Mouse (Mus musculus): ENCODE data around the gene Olfr130. TPM values are rescaled to one million over a fixed set of nuclear protein-coding genes. Genes with fewer than 3 reads are reported as not detected.

The Olfr130 gene
- polyA plus RNA-seq (2016; fragmentation: Nextera tagmentation; extraction: Ambion mirVana), result not detected in 2 replicates

DNA sequence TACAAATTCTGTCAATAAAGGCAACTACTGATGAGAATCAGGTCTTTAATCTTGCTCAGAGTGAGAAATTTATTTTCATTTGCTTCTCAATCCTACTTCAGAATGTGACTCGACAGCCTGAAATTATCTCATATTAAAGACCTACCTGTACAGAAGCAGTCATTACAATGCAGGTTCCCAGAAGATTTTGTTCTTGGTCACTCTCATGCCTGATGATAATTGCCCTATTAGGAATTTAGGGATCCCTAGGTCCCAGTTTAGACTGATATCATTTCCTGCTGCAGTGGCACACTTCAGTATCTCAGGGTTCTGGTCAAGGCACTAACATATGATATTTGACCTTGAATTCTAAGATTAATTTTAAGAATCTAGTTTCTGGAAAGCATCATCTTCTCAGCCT is at the start of gene Olfr130:
TSS of gene Olfr130 (plus strand) at position 301 of the 400 bp plus-strand sequence.
- Histone ChIP-seq H3K27me3 (no peaks in the 10 kb centered on the region), H3K4me1 (no peaks in the 10 kb centered on the region), H3K9me3 (replicated peaks) (no peaks in the 10 kb centered on the region), H3K27ac (no peak within 1 kb of the TSS), H3K36me3 (no peaks in the 10 kb centered on the region), H3K4me3 (no peak within 1 kb of the TSS), H3K9ac (no peak within 1 kb of the TSS), H3K4me2 (replicated peaks) (no peak within 1 kb of the TSS)
- no peak for ATAC-seq (ENCODE audit: low FRiP score)
- WGBS, result 87% methylated on average over 1 of the region's 1 CpGs

DNA sequence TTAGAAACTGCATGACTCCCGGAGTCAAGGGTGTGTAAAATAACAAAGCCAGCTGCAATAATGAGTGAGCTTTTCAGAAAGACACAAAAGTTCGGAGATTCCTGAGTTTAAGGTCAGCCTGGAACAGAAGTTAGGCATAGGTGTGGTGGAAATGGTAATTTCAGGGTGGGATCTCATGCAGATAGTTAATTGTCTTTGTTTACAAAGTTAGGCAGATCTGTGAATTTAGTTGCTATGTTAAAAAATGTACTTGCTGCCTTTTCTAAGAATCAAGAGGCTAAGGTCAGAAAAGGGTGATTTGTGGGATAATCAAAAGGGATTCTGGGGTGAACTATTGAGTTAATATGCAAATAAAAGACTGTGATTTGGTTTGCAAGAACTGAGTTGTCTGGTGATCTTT is 47.4 kb upstream of the Olfr130 start:
- Histone ChIP-seq H3K4me2 (replicated peaks) (no peak overlapping the region), H3K9ac (no peak overlapping the region), H3K4me1 (no peaks in the 10 kb centered on the region), H3K36me3 (no peaks in the 10 kb centered on the region), H3K27ac (no peak overlapping the region), H3K9me3 (replicated peaks) (no peaks in the 10 kb centered on the region), H3K4me3 (no peak overlapping the region), H3K27me3 (no peaks in the 10 kb centered on the region)
- no peak for ATAC-seq (ENCODE audit: low FRiP score)
- 84% methylated on average over 2 of the region's 2 CpGs for WGBS

DNA sequence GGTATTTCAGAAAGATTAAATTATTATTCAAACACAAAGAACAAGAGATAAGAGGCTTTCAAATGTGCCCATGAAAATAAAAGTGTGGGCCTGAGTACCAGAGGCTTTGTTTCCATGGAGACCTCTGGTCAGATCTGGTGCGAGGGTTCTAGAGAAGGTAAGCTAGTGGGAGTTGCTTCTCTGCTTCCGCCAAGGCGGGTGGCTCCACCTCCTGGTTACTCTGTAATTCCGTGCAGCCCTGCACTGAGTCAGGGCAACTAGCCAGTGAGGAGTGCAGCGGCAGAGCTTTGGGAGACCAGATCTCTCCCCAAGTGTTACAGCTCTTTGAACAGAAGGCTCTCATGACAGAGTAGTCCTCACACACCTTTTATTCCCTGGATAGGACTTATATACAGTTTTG is 37.4 kb upstream of the Olfr130 start:
- Histone ChIP-seq H3K4me1 (no peaks in the 10 kb centered on the region), H3K27ac (no peak overlapping the region), H3K4me2 (replicated peaks) (no peak overlapping the region), H3K9me3 (replicated peaks) (0 out of 2 replicates have a peak, but pooled peaks cover 3% of the 10 kb centered on the region), H3K4me3 (no peak overlapping the region), H3K9ac (no peak overlapping the region), H3K27me3 (no peaks in the 10 kb centered on the region), H3K36me3 (no peaks in the 10 kb centered on the region)
- ATAC-seq (ENCODE audit: low FRiP score), result no peak
- WGBS, result 27% methylated on average over 5 of the region's 5 CpGs

DNA sequence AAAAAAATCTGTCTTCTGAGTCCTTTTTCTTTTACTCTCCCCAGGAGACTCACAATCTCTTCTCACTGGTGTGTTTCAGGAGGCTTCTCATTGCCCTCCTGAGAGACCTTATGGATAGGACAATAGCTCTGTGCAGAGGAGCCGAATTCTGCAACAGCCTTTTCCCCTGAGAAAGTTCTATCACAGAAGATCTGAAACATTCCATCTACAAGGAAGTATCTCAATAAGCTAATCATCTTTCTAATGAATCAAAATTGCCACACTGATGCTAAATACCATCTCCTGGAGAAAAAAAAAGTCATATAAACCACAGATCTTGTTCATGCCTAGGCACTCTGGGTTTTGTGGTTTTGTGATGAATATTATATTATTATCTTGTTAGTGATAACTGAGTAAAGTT is 3.7 kb upstream of the Olfr130 start, which contains the start of gene Olfr129:
TSS of gene Olfr129 (minus strand) at position 101 of the 400 bp plus-strand sequence.
- H3K9me3 ChIP-seq (replicated peaks), result 0 out of 2 replicates have a peak, but pooled peaks cover 2% of the 10 kb centered on the region
- H3K36me3 ChIP-seq, result no peaks in the 10 kb centered on the region
- H3K4me2 ChIP-seq (replicated peaks), result no peak within 1 kb of the TSS
- H3K4me1 ChIP-seq, result no peaks in the 10 kb centered on the region
- no peak for ATAC-seq (ENCODE audit: low FRiP score)
- no peaks in the 10 kb centered on the region for H3K27me3 ChIP-seq
- H3K27ac ChIP-seq, result no peak within 1 kb of the TSS
- no peak within 1 kb of the TSS for H3K9ac ChIP-seq
- WGBS, result 84% methylated on average over 1 of the region's 1 CpGs
- H3K4me3 ChIP-seq, result no peak within 1 kb of the TSS

DNA sequence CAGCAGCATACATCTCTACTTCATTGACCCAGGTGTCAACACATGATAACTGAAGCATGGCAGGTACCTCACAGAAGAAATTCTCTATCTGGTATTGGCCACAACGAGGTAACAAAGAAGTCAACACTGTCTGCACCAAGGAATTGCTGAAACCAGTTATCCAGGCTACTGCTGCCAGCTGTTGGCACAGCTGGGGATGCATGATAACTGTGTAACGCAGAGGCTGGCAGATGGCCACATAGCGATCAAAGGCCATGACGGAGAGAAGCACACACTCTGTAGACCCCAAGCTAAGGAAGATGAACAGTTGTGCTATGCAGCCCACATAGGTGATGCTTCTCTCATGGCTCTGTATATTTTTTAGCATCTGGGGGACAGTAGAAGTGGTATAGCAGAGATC is 18.6 kb downstream of the Olfr130 start:
- ATAC-seq (ENCODE audit: low FRiP score), result no peak
- no peaks in the 10 kb centered on the region for H3K4me1 ChIP-seq
- no peaks in the 10 kb centered on the region for H3K36me3 ChIP-seq
- no peaks in the 10 kb centered on the region for H3K9me3 ChIP-seq (replicated peaks)
- no peak overlapping the region for H3K4me3 ChIP-seq
- WGBS, result 86% methylated on average over 4 of the region's 4 CpGs
- no peak overlapping the region for H3K9ac ChIP-seq
- no peak overlapping the region for H3K4me2 ChIP-seq (replicated peaks)
- H3K27me3 ChIP-seq, result no peaks in the 10 kb centered on the region
- H3K27ac ChIP-seq, result no peak overlapping the region

DNA sequence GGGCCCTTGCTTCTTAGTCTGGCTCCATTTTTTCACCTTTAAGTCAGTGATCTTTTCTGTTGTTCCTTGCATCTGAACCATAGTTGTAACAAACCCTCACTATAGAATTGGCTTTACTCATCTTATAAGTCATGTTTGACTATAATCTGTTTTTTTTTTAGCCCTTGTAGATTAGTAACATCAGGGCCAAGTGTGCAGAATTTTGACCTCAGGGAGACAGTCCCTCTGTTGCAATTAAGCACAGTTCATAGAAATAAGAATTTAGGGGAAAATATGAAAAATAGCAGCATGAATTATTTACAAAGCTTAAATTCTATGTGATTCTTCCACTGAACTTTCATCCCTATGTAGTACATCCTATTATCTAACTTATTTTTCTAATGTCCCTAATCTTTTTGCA is 24.9 kb downstream of the Olfr130 start, which contains the start of gene Olfr131:
TSS of gene Olfr131 (minus strand) at position 101 of the 400 bp plus-strand sequence.
- ATAC-seq (ENCODE audit: low FRiP score), result no peak
- Histone ChIP-seq H3K27ac (no peak within 1 kb of the TSS), H3K9ac (no peak within 1 kb of the TSS), H3K4me3 (no peak within 1 kb of the TSS), H3K4me1 (no peaks in the 10 kb centered on the region), H3K36me3 (no peaks in the 10 kb centered on the region), H3K27me3 (no peaks in the 10 kb centered on the region), H3K4me2 (replicated peaks) (no peak within 1 kb of the TSS), H3K9me3 (replicated peaks) (no peaks in the 10 kb centered on the region)

Other genes starting within 250 kb of the Olfr130 start
- not detected in 2 replicates for gene Olfr125, start 231.0 kb upstream of the Olfr130 start, polyA plus RNA-seq (2016; fragmentation: Nextera tagmentation; extraction: Ambion mirVana)
- gene Olfr126, start 216.4 kb upstream of the Olfr130 start, polyA plus RNA-seq (2016; fragmentation: Nextera tagmentation; extraction: Ambion mirVana), result not detected in 2 replicates
- not detected in 2 replicates for gene Olfr127, start 163.5 kb upstream of the Olfr130 start, polyA plus RNA-seq (2016; fragmentation: Nextera tagmentation; extraction: Ambion mirVana)
- gene Olfr128, start 143.4 kb upstream of the Olfr130 start, polyA plus RNA-seq (2016; fragmentation: Nextera tagmentation; extraction: Ambion mirVana), result not detected in 2 replicates
- gene Olfr761, start 110.8 kb upstream of the Olfr130 start, polyA plus RNA-seq (2016; fragmentation: Nextera tagmentation; extraction: Ambion mirVana), result not detected in 2 replicates
- gene Olfr129, start 3.8 kb upstream of the Olfr130 start, polyA plus RNA-seq (2016; fragmentation: Nextera tagmentation; extraction: Ambion mirVana), result not detected in 2 replicates
- gene Olfr131, start 24.8 kb downstream of the Olfr130 start, polyA plus RNA-seq (2016; fragmentation: Nextera tagmentation; extraction: Ambion mirVana), result not detected in 2 replicates
- gene Olfr132, start 70.6 kb downstream of the Olfr130 start, polyA plus RNA-seq (2016; fragmentation: Nextera tagmentation; extraction: Ambion mirVana), result not detected in 2 replicates
- gene Olfr133, start 81.4 kb downstream of the Olfr130 start, polyA plus RNA-seq (2016; fragmentation: Nextera tagmentation; extraction: Ambion mirVana), result not detected in 2 replicates
- gene Olfr134, start 107.5 kb downstream of the Olfr130 start, polyA plus RNA-seq (2016; fragmentation: Nextera tagmentation; extraction: Ambion mirVana), result not detected in 2 replicates
- not detected in 2 replicates for gene Olfr135, start 140.4 kb downstream of the Olfr130 start, polyA plus RNA-seq (2016; fragmentation: Nextera tagmentation; extraction: Ambion mirVana)
- not detected in 2 replicates for gene Olfr138, start 197.1 kb downstream of the Olfr130 start, polyA plus RNA-seq (2016; fragmentation: Nextera tagmentation; extraction: Ambion mirVana)
- not detected in 2 replicates for gene Olfr137, start 243.6 kb downstream of the Olfr130 start, polyA plus RNA-seq (2016; fragmentation: Nextera tagmentation; extraction: Ambion mirVana)